In the genomic region with DNA sequence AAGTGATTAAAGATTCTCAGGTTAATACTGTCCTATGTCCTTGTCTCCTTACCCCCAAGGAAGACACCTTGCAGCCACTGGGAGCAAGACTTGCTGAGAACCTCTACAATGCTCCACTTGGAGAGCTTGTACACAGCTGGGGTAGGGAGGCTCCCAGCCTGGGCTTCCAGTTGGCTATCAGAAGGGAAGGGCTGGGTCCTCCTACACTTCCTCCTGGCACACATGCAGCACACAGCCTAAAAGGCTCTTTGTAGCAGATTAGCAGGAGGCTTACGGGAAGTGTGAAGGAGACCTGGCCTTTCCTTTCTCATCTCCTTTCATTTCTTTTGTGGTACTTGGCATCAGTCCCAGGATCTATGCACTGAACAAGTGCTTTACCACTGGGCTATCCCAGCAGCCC, we compare ENCODE assay signal across 13 mouse cellular contexts. TPM values are rescaled to one million over a fixed set of nuclear protein-coding genes. Genes with fewer than 3 reads are reported as not detected.
DNase-seq lines count a peak whose midpoint lies in the region; ATAC-seq and TF ChIP-seq lines count a peak whose summit lies in the region.
"Had no signal": no experiment of that assay in that cellular context is flagged by ENCODE, and none has a peak within 500 bp of the region (broad histone marks: within the 10 kb centered on the region; RNA-seq: fewer than 3 reads in every experiment).

No protein-coding gene starts in this region.

- H3K36me3 ChIP-seq in kidney, embryonic 15.5 days, result no peaks in the 10 kb centered on the region
- H3K36me3 ChIP-seq in thymus, adult 2 months (ENCODE audit: control insufficient read depth, insufficient read depth, low read length), result no peaks in the 10 kb centered on the region
- H3K36me3 ChIP-seq: embryonic facial prominence, embryonic 15.5 days; G1E; midbrain, embryonic 10.5 days had no signal

- no peak overlapping the region for H3K4me2 ChIP-seq in kidney, embryonic 15.5 days
- H3K4me2 ChIP-seq: embryonic facial prominence, embryonic 15.5 days had no signal

- H3K27ac ChIP-seq in kidney, embryonic 15.5 days, result no peak overlapping the region
- H3K27ac ChIP-seq in thymus, adult 2 months (ENCODE audit: control insufficient read depth, insufficient read depth, low read length), result no peak overlapping the region
- H3K27ac ChIP-seq: embryonic facial prominence, embryonic 15.5 days; midbrain, embryonic 10.5 days had no signal

- H3K27me3 ChIP-seq in kidney, embryonic 15.5 days, result no peaks in the 10 kb centered on the region
- H3K27me3 ChIP-seq in thymus, adult 2 months (ENCODE audit: control insufficient read depth, insufficient read depth, low read length), result no peaks in the 10 kb centered on the region
- H3K27me3 ChIP-seq: embryonic facial prominence, embryonic 15.5 days had no signal

- 53% methylated on average over 1 of the region's 1 CpGs for WGBS in kidney, embryonic 15.5 days
- 42% methylated on average over 1 of the region's 1 CpGs for WGBS in thymus, adult 2 months

- TF ChIP-seq POLR2A in thymus, adult 2 months (IDR thresholded peaks at IDR 0.05; ENCODE audit: control insufficient read depth, extremely low read depth, insufficient read depth, low read length, poor library complexity), result no peak

- H3K4me1 ChIP-seq in kidney, embryonic 15.5 days, result no peaks in the 10 kb centered on the region
- no peaks in the 10 kb centered on the region for H3K4me1 ChIP-seq in thymus, adult 2 months (replicated peaks; ENCODE audit: control insufficient read depth, insufficient read depth, low read length)
- H3K4me1 ChIP-seq: embryonic facial prominence, embryonic 15.5 days; midbrain, embryonic 10.5 days had no signal

- no peak overlapping the region for H3K9ac ChIP-seq in kidney, embryonic 15.5 days
- H3K9ac ChIP-seq: embryonic facial prominence, embryonic 15.5 days had no signal

- H3K4me3 ChIP-seq in kidney, embryonic 15.5 days (replicated peaks), result no peak overlapping the region
- H3K4me3 ChIP-seq in thymus, adult 2 months (ENCODE audit: control insufficient read depth, insufficient read depth, low read length), result no peak overlapping the region
- H3K4me3 ChIP-seq: embryonic facial prominence, embryonic 15.5 days; midbrain, embryonic 10.5 days had no signal

- no peak for ATAC-seq in kidney, embryonic 15.5 days (replicated peaks; ENCODE audit: low FRiP score)
- ATAC-seq in megakaryocyte, adult 5-6 weeks (ENCODE audit: poor library complexity, severe bottlenecking), result no peak

- no peaks in the 10 kb centered on the region for H3K9me3 ChIP-seq in kidney, embryonic 15.5 days (replicated peaks)
- H3K9me3 ChIP-seq: embryonic facial prominence, embryonic 15.5 days; G1E had no signal

- peak; percentile 35 for DNase-seq in kidney, adult 9 months
- DNase-seq in heart, adult 18-20 months, result peak; percentile 72 to 89
- peak; percentile 49 to 60 for DNase-seq in kidney, postnatal 36 days
- peak; percentile 4 to 13 for DNase-seq in right cerebral cortex, adult 2 months (ENCODE audit: low spot score in 2 of 2)
- DNase-seq in thymus, adult 2 months, result no peak
- DNase-seq in cerebellum, adult 9-10 months, result no peak

- no peak for TF ChIP-seq CTCF in thymus, adult 2 months (IDR thresholded peaks at IDR 0.05; ENCODE audit: borderline replicate concordance, control insufficient read depth, extremely low read depth, insufficient read depth, low read length, poor library complexity)

RNA-seq across cellular contexts. Expression of a gene that starts 14.2 kb away (rescaled TPM):
- polyA plus RNA-seq in kidney, embryonic 15.5 days (2015; fragmentation: Nextera tagmentation; extraction: Ambion mirVana), result 0.12 and 0.23 TPM in 2 replicates
- 1 to 10 TPM in 1 of 2 experiments, under 1 TPM in 1; 0.69 to 3.9 TPM for total RNA-seq in heart, adult 18-20 months (2021)
- polyA plus RNA-seq in thymus, adult 2 months (2012; rRNA removed), result 0.18 and 0.26 TPM in 2 replicates
- 0.07 TPM in 1 of 2 replicates, not detected in the other for total RNA-seq in megakaryocyte, adult 5-6 weeks (2015)
- not detected in 2 replicates for total RNA-seq in megakaryocyte, adult 5-6 weeks (2017)
- total RNA-seq: layer of hippocampus, postnatal 14 days had no signal
- polyA plus RNA-seq: G1E; midbrain, embryonic 10.5 days had no signal

RNA-seq across cellular contexts. Expression of a gene that starts 17.4 kb away (rescaled TPM):
- not detected in 2 replicates for polyA plus RNA-seq in kidney, embryonic 15.5 days (2015; fragmentation: Nextera tagmentation; extraction: Ambion mirVana)
- not detected for total RNA-seq in heart, adult 18-20 months (2021)
- polyA plus RNA-seq in thymus, adult 2 months (2012; rRNA removed), result not detected in 2 replicates
- not detected in 2 replicates for total RNA-seq in megakaryocyte, adult 5-6 weeks (2015)
- total RNA-seq in megakaryocyte, adult 5-6 weeks (2017), result not detected in 2 replicates
- total RNA-seq: G1E; layer of hippocampus, postnatal 14 days had no signal
- polyA plus RNA-seq: embryonic facial prominence, embryonic 15.5 days; G1E; midbrain, embryonic 10.5 days; stomach, embryonic 14.5 days had no signal

RNA-seq across cellular contexts. Expression of a gene that starts 20.0 kb away (rescaled TPM):
- not detected in 2 replicates for polyA plus RNA-seq in kidney, embryonic 15.5 days (2015; fragmentation: Nextera tagmentation; extraction: Ambion mirVana)
- total RNA-seq in heart, adult 18-20 months (2021), result not detected
- polyA plus RNA-seq in thymus, adult 2 months (2012; rRNA removed), result not detected in 2 replicates
- total RNA-seq in megakaryocyte, adult 5-6 weeks (2015), result not detected in 2 replicates
- not detected in 2 replicates for total RNA-seq in megakaryocyte, adult 5-6 weeks (2017)
- total RNA-seq: G1E; layer of hippocampus, postnatal 14 days had no signal
- polyA plus RNA-seq: embryonic facial prominence, embryonic 15.5 days; G1E; midbrain, embryonic 10.5 days; stomach, embryonic 14.5 days had no signal

RNA-seq across cellular contexts. Expression of a gene that starts 48.6 kb away (rescaled TPM):
- polyA plus RNA-seq in kidney, embryonic 15.5 days (2015; fragmentation: Nextera tagmentation; extraction: Ambion mirVana), result not detected in 2 replicates
- 1 to 10 TPM in 1 of 2 experiments, not detected in 1; 2.8 TPM for total RNA-seq in heart, adult 18-20 months (2021)
- polyA plus RNA-seq in thymus, adult 2 months (2012; rRNA removed), result 10.0 and 13.6 TPM in 2 replicates
- total RNA-seq in megakaryocyte, adult 5-6 weeks (2015), result 0.14 and 0.40 TPM in 2 replicates
- 0.04 and 0.53 TPM in 2 replicates for total RNA-seq in megakaryocyte, adult 5-6 weeks (2017)
- total RNA-seq: layer of hippocampus, postnatal 14 days had no signal
- polyA plus RNA-seq: embryonic facial prominence, embryonic 15.5 days; G1E; midbrain, embryonic 10.5 days had no signal

Comparison
In these comparisons a context has a peak if more than half of its experiments do, and no peak if none do; other contexts are left out.
1. DNase-seq: peak in kidney, adult 9 months (single experiment), heart, adult 18-20 months (2 of 2), kidney, postnatal 36 days (2 of 2) and right cerebral cortex, adult 2 months (2 of 2); none in thymus, adult 2 months (single experiment) and cerebellum, adult 9-10 months (single experiment).